Mouse (Mus musculus) embryo, embryonic 11.5 days (tissue): ENCODE measurements at regions not wholly inside any gene's neighbourhood (a gene's known extent, or its start where the extent isn't known, plus 50 kb on each side); places are given as distances from the start of the nearest gene placed in this dataset.
"Not testable (repeated sequence)": the region's sequence is repeated elsewhere in the genome, so short reads cannot be mapped to it uniquely, and the experiment has no call there.

Experiments used
- DNase-seq: peaks from one replicate; pipeline ENCODE4 v3.0.0-alpha.2; 2012; ENCODE audit warnings: low read depth, low spot score

GRCm38 (mm10) chr16:29913357-29914010, 150.7 kb upstream of the Hes1 start:
- no peak for DNase-seq

- no peak for DNase-seq
Observed at GRCm38 (mm10) chr16:29915346-29915745, 148.8 kb upstream of the Hes1 start.

GRCm38 (mm10) chr16:29917989-29918388, 146.2 kb upstream of the Hes1 start:
- DNase-seq: no peak

- no peak for DNase-seq
Observed at GRCm38 (mm10) chr16:29918396-29918795, 145.8 kb upstream of the Hes1 start.

- no peak for DNase-seq
Observed at GRCm38 (mm10) chr16:29920940-29921339, 143.2 kb upstream of the Hes1 start.

- DNase-seq: no peak
Observed at GRCm38 (mm10) chr16:29921385-29921784, 142.8 kb upstream of the Hes1 start.

GRCm38 (mm10) chr16:29927276-29927675, 136.9 kb upstream of the Hes1 start:
- not testable (repeated sequence) for DNase-seq

GRCm38 (mm10) chr16:29928291-29928690, 135.9 kb upstream of the Hes1 start:
- DNase-seq: no peak

- DNase-seq: no peak
Observed at GRCm38 (mm10) chr16:29931746-29932351, 132.3 kb upstream of the Hes1 start.

GRCm38 (mm10) chr16:29934649-29935048, 129.5 kb upstream of the Hes1 start:
- DNase-seq: no peak

- no peak for DNase-seq
Observed at GRCm38 (mm10) chr16:29938700-29939099, 125.5 kb upstream of the Hes1 start.

GRCm38 (mm10) chr16:29939331-29939850, 124.8 kb upstream of the Hes1 start:
- no peak for DNase-seq

DNA sequence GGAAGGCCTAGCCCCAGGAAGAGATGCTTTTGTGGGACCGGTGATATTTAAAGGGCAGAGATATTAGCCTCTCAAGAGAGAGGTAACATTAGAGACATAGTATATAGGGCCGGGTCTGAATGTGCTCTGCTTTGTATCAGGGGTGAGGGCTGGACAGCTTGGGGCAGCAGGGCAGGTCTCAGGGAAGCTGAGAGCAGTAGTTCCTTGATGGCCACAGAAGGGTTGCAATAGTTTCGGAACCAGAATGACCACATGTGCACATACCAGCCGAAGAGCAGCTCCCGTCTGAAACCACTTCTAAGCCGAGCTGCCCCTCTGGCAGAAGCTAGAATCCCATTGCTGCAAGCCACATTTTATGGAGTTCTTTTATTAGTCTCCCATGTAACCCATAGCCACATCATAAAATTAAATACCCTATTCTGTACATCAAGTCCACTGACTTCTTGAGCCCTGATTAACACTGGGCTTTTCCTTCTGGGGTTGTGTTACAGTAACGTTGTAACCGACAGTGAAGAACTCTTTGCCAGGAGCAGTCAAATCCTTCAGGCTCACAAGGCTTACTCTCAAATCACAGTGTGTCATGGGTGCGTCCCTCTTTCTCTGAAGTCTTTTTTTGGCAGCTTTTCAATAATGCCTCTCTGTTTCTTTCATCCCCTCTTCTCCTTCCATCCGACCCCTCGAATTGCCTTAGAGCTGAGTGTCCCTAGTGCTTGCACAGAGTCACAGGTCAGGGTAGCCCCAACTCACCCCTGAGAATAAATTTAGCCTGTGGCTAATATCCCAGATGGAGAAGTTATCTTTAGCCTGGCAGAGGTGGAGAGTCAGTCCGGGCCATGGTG, 124.1 kb upstream of the Hes1 start:
- no peak for DNase-seq

GRCm38 (mm10) chr16:29942111-29942510, 122.1 kb upstream of the Hes1 start:
- DNase-seq: no peak

GRCm38 (mm10) chr16:29943963-29944860, 120.0 kb upstream of the Hes1 start:
- no peak for DNase-seq

DNA sequence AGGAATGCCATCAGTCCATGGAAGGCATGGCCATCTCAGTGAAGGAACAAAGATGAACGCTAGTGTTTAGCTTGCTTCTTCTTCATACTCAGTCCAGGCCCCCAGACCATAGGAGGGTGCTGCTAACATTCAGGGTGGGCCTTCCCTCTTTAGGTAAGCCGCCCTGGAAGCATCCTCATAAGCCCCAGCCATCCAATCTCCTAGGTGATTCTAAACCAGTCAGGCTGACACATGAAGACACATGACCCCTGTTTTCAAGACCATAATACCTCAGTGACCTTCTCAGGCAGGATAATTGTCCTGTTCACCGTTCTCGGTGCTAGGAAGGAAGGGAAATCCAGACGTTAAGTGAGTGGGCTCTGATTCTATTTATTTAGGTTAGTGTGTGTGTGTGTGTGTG, 119.2 kb upstream of the Hes1 start:
- no peak for DNase-seq

GRCm38 (mm10) chr16:29945376-29945890, 118.8 kb upstream of the Hes1 start:
- DNase-seq: no peak

GRCm38 (mm10) chr16:29945891-29946598, 118.1 kb upstream of the Hes1 start:
- peak; percentile 54 for DNase-seq

GRCm38 (mm10) chr16:29946966-29947365, 117.2 kb upstream of the Hes1 start:
- no peak for DNase-seq

DNA sequence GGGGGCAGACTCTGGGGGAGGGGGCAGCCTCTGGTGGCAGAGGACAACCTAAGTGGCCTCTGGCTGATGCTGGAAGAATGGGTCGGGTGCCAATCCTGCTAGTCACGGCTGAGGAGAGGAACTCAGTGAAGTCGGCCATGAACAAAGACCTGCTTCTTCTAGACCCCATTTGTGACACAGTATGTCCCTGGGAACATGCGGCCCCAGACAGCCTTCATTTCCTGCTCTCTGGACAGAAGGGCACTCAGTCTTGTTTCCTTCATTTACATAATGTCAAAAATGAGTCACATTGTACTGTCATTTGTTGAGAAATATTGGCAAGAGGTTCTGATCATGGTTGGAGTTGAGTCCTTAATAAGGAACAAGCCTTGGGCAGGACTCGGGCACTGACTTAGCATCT, 116.5 kb upstream of the Hes1 start:
- DNase-seq: no peak
